Mouse (Mus musculus) testis, adult 2 months (tissue): Measurements from ENCODE around the gene Mb. TPM values are rescaled to one million over a fixed set of nuclear protein-coding genes. Genes with fewer than 3 reads are reported as not detected.
"Not testable (repeated sequence)": the region's sequence is repeated elsewhere in the genome, so short reads cannot be mapped to it uniquely, and the experiment has no call there.

ENCODE experiments used
- H3K27ac ChIP-seq: fragments of 200-500 bp; 2 replicates; pipeline ENCODE4 v1.5.1; 2012; ENCODE audit warnings: low read depth, low read length; ENCODE audit not compliant: control insufficient read depth, insufficient read depth
- H3K27me3 ChIP-seq: fragments of 200-500 bp; 2 replicates; pipeline ENCODE4 v1.6.1; 2012; ENCODE audit warnings: mild to moderate bottlenecking, low read length, moderate library complexity; ENCODE audit not compliant: control insufficient read depth, insufficient read depth
- H3K36me3 ChIP-seq: fragments of 200-500 bp; 2 replicates; pipeline ENCODE4 v1.6.1; 2012; ENCODE audit warnings: mild to moderate bottlenecking, low read length; ENCODE audit not compliant: control insufficient read depth, insufficient read depth
- H3K4me1 ChIP-seq: fragments of 200-500 bp; 2 replicates; pipeline ENCODE4 v1.6.1; 2012; ENCODE audit warnings: low read length; ENCODE audit not compliant: control insufficient read depth, insufficient read depth
- H3K4me3 ChIP-seq: fragments of 200-500 bp; 2 replicates; pipeline ENCODE4 v1.5.1; 2012; ENCODE audit warnings: low read depth, mild to moderate bottlenecking, low read length, moderate library complexity, mixed read lengths; ENCODE audit not compliant: control insufficient read depth
- CTCF ChIP-seq: fragments of 200-500 bp; IDR thresholded peaks from 2 replicates; pipeline ENCODE4 v1.5.1; 2012; ENCODE audit warnings: low read depth, mild to moderate bottlenecking, inconsistent platforms, low read length, moderate library complexity; ENCODE audit not compliant: control insufficient read depth, insufficient read depth, insufficient replicate concordance
- POLR2A ChIP-seq: fragments of 200-500 bp; IDR thresholded peaks from 2 replicates; pipeline ENCODE4 v1.6.1; 2012; ENCODE audit warnings: low read depth, mild to moderate bottlenecking, inconsistent platforms, low read length, moderate library complexity; ENCODE audit not compliant: control insufficient read depth
- polyA plus RNA-seq: library from polyadenylated mRNA; depleted of rRNA; stranded (reverse); fragments of >200 nt; gene quantifications from 2 replicates; pipeline ENCODE4 v1.2.3, GENCODE M21; 2012

Gene Mb
- polyA plus RNA-seq, 1 experiment: 0.43 TPM

DNA sequence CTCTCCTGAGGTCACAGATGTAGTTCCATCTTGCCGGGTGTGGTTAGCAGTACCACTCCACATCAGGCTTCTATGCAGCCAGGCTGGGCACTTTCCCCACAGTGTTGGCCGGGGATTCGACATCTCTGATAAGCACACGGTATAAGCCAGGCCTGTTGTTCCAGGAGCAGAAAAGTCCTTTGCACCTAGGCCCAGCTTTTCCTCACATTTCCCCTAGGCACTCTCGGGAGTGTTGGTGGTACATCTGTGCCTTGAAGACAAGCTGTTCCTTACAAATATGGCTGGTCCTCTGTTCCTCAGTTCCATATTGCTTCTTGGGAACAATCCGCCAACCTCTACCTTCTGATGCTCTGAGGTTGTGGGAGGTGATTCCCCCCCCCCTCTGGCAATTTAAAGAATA lies 15.8 kb upstream of the Mb start:
- Histone ChIP-seq H3K36me3 (no peaks in the 10 kb centered on the region), H3K4me1 (peaks cover 6% of the 10 kb centered on the region), H3K4me3 (no peak overlapping the region), H3K27me3 (no peaks in the 10 kb centered on the region), H3K27ac (no peak overlapping the region)
- TF ChIP-seq CTCF (no peak), POLR2A (no peak)

DNA sequence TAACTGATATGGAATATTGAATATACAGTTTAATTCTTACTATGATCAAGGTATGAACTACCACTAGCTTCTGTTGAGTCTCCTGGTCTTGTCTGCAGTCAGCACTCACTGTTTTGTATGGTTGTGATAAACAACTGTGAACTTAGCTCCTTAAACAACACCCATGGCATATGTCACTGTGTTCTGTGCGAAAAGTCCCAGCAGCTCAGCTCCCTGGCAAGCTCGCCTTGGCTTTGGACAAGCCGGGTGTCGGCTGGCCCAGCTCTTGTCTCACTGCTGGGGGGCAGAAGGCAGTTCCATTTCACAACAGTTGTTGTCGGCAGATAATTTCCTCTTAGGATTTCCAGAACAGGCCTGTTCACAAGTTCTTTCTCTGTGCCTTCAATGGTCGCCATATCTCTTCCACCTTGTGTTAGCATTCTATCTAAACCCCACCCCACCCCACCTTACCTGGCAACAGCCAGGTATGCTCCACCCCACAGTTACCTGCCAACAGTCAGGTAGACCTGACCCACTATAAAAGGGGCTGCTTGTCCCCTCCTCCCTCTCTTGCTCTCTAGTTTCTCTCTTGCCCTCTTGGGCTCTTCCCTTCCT lies 14.9 kb upstream of the Mb start:
- Histone ChIP-seq H3K27ac (no peak overlapping the region), H3K27me3 (no peaks in the 10 kb centered on the region)
- TF ChIP-seq CTCF (no peak), POLR2A (no peak)

DNA sequence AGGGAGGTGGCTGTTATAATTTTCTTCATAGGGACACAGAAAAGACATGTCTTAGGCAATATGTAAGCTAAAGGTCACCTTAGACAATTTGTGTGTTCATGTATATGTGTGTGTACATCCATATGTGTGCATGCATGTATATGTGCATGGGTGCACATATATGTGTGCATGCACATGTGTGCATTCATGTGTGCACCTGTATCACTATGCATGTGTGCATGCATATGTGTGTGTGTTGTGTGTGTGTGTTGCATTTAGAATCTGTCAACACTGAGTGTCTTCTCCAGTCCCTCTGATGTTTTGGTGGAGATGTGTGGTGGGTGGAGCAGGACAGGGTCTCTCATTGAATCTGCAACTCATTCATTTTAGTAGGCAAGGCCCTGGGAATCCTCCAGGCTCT lies 12.3 kb upstream of the Mb start:
- Histone ChIP-seq H3K36me3 (no peaks in the 10 kb centered on the region), H3K27me3 (no peaks in the 10 kb centered on the region), H3K27ac (no peak overlapping the region), H3K4me3 (no peak overlapping the region), H3K4me1 (peaks cover 6% of the 10 kb centered on the region)
- TF ChIP-seq POLR2A (no peak), CTCF (no peak)

More for the DNA sequence above, 14.9 kb upstream of the Mb start:
- Histone ChIP-seq H3K4me1 (no peaks in the 10 kb centered on the region), H3K36me3 (no peaks in the 10 kb centered on the region), H3K4me3 (no peak overlapping the region)

- not testable (repeated sequence) for H3K4me1 ChIP-seq, H3K36me3 ChIP-seq, H3K27ac ChIP-seq, H3K27me3 ChIP-seq, H3K4me3 ChIP-seq
Observed at GRCm38 (mm10) chr15:77059416-77059815, 8.9 kb upstream of the Mb start.

GRCm38 (mm10) chr15:77058566-77058965 lies 8.1 kb upstream of the Mb start:
- H3K27ac ChIP-seq: no peak overlapping the region
- no peak overlapping the region for H3K4me3 ChIP-seq
- H3K36me3 ChIP-seq: no peaks in the 10 kb centered on the region
- TF ChIP-seq POLR2A (no peak), CTCF (no peak)
- H3K27me3 ChIP-seq: no peaks in the 10 kb centered on the region
- peaks cover 6% of the 10 kb centered on the region for H3K4me1 ChIP-seq

GRCm38 (mm10) chr15:77056791-77057051 lies 6.3 kb upstream of the Mb start:
- Histone ChIP-seq H3K4me1 (peaks cover 6% of the 10 kb centered on the region), H3K4me3 (no peak overlapping the region)
- TF ChIP-seq POLR2A (no peak), CTCF (no peak)

DNA sequence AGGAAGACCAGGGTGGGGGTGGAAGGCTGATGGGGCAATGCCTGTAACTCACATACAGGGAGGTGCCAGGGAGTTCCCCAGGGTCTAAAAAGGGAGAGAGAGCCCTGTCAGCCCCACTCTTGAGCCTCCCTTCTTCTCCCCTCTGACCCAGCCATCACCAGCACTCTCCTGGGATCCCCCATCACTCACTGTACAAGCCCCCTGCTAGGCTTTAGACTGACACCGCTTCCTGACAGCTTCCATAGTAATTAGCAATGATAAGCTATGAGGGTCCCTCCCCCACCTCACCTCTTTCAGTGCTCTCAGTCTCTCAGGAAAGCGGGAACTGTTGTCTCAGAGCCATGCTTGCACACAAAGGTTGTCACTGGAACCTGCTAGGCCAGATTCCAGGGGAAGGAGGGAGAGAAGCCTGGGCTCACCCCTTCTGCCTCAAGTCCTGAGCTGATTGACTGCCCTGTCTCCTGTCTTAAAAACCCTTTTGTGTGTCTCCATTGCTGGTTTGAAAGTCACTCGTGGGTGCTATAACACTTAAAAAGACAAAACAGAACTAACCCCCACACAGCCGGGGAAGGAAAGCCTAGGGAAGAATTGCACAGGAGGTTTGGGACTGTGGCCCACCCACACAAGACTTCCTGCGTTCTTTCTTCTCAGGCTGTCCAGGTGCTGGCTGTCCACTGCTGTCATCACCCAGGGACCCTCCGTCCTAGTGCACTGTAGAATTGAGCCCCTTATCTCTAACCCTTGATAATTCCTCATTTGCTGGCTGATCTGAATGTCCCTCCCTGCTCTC lies 5.7 kb upstream of the Mb start:
- H3K27ac ChIP-seq: no peak overlapping the region

More at GRCm38 (mm10) chr15:77056791-77057051, 6.3 kb upstream of the Mb start:
- Histone ChIP-seq H3K27me3 (no peaks in the 10 kb centered on the region), H3K27ac (no peak overlapping the region), H3K36me3 (no peaks in the 10 kb centered on the region)

More for the DNA sequence above, 5.7 kb upstream of the Mb start:
- no peaks in the 10 kb centered on the region for H3K27me3 ChIP-seq
- TF ChIP-seq CTCF (no peak), POLR2A (no peak)
- H3K4me1 ChIP-seq: peaks cover 6% of the 10 kb centered on the region
- H3K4me3 ChIP-seq: no peak overlapping the region
- no peaks in the 10 kb centered on the region for H3K36me3 ChIP-seq
